Mouse (Mus musculus) lung, embryonic 16.5 days (tissue): ENCODE data around the gene Ccnd3. TPM values are rescaled to one million over a fixed set of nuclear protein-coding genes. Genes with fewer than 3 reads are reported as not detected.
A peak's percentile ranks its signal among the peaks of the same experiment; 100 is the strongest.

ENCODE experiments used
- ATAC-seq: fragments of 200-750 bp; cut with Nextera tagmentation; 2 replicates; pipeline ENCODE4 v1.8.0; 2017; ENCODE audit warnings: low read depth, mild to moderate bottlenecking, moderate library complexity
- H3K27ac ChIP-seq: fragments of 300-500 bp; sonication (generic); 2 replicates; pipeline ENCODE4 v1.5.1; 2014; ENCODE audit warnings: mild to moderate bottlenecking, control low read depth, low read length
- H3K27me3 ChIP-seq: fragments of 300-500 bp; sonication (generic); 2 replicates; pipeline ENCODE4 v1.6.1; 2014; ENCODE audit warnings: low read depth, low read length, mixed read lengths; ENCODE audit not compliant: control insufficient read depth, insufficient read depth
- H3K36me3 ChIP-seq: fragments of 300-500 bp; sonication (generic); 2 replicates; pipeline ENCODE4 v1.6.1; 2014; ENCODE audit warnings: low read length; ENCODE audit not compliant: control insufficient read depth, insufficient read depth
- H3K4me1 ChIP-seq: fragments of 300-500 bp; sonication (generic); replicated peaks from 2 replicates; pipeline ENCODE4 v1.6.1; 2014; ENCODE audit warnings: low read length, mixed read lengths; ENCODE audit not compliant: control insufficient read depth, insufficient read depth
- H3K4me2 ChIP-seq: fragments of 300-500 bp; sonication (generic); 2 replicates; pipeline ENCODE4 v1.6.1; 2014; ENCODE audit warnings: low read depth, low read length, control low read depth
- H3K4me3 ChIP-seq: fragments of 300-500 bp; sonication (generic); 2 replicates; pipeline ENCODE4 v1.5.1; 2014; ENCODE audit warnings: mild to moderate bottlenecking, low read length, control low read depth
- H3K9ac ChIP-seq: fragments of 300-500 bp; sonication (generic); 2 replicates; pipeline ENCODE4 v1.6.1; 2014; ENCODE audit warnings: low read length, control low read depth
- H3K9me3 ChIP-seq: fragments of 300-500 bp; sonication (generic); 2 replicates; pipeline ENCODE4 v1.6.1; 2016; ENCODE audit warnings: low read length; ENCODE audit not compliant: control insufficient read depth
- WGBS: fragments of 180-500 bp; shearing (Covaris S2); extraction: QIAGEN DNeasy Blood & Tissue Kit; methylation state at CpG from one replicate; pipeline ENCODE4 v1.1.7; 2014; 5-methylcytosine and 5-hydroxymethylcytosine counted together
- polyA plus RNA-seq: library from polyadenylated mRNA; unstranded; fragments of >200 nt; fragmentation: Nextera tagmentation; extraction: Ambion mirVana; gene quantifications from 2 replicates; pipeline ENCODE4 v1.2.1, GENCODE M21; 2015

The Ccnd3 gene
- polyA plus RNA-seq, 1 experiment from 2014 or later = 258 TPM

DNA sequence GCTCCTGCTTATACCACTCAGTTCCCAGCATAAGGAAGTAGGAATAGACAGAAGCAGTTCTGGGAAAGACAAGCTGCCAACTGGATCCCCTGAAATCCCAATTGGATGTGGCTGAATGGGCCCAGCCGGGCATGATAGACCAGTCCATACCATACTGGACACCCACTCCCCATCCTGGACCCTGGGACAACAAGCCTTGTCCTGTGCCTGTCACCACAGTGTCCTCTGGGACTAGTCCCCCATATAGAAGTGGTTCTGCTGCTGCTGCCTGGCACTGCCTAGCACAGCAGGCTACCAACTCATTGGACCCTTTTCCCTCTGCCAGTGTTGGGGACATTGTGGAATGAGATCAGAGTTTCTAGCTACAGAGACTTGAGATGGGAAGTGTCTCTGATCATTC lies 1.2 kb downstream of the Ccnd3 start:
- H3K27ac ChIP-seq = no peak overlapping the region
- H3K4me3 ChIP-seq = peak overlapping the region; percentile 5; the same call in 1 of the 2 replicates
- H3K4me1 ChIP-seq = peaks cover 47% of the 10 kb centered on the region
- H3K4me2 ChIP-seq = peak overlapping the region; percentile 10; the same call in 1 of the 2 replicates
- WGBS = 100% methylated on average over 1 of the region's 1 CpGs
- H3K9ac ChIP-seq = no peak overlapping the region
- H3K27me3 ChIP-seq = no peaks in the 10 kb centered on the region
- H3K9me3 ChIP-seq = no peaks in the 10 kb centered on the region
- H3K36me3 ChIP-seq = no peaks in the 10 kb centered on the region
- ATAC-seq = no peak

DNA sequence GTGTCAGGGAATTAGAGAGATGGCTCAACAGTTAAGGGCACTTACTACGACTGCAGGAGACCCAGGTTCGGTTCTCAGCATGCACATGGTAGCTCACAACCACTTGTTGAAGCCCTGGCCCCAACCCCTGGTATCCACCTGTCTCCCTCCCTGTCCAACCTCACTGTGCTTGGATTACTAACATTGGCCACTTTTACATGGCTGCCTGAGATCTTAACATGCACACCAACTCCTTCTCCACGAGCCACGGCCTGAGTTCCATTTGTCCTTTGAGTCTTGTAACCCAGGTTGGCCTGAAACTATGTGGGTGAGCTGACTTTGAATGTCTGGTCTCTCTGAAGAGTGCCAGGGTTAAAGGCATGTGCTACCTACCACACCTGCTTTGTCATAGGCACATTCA lies 1.8 kb downstream of the Ccnd3 start:
- Histone ChIP-seq H3K27ac (no peak overlapping the region), H3K27me3 (no peaks in the 10 kb centered on the region), H3K4me2 (no peak overlapping the region), H3K9me3 (no peaks in the 10 kb centered on the region), H3K36me3 (no peaks in the 10 kb centered on the region), H3K4me3 (no peak overlapping the region), H3K9ac (no peak overlapping the region), H3K4me1 (peaks cover 47% of the 10 kb centered on the region)
- no peak for ATAC-seq
- 90% methylated on average over 4 of the region's 4 CpGs for WGBS

DNA sequence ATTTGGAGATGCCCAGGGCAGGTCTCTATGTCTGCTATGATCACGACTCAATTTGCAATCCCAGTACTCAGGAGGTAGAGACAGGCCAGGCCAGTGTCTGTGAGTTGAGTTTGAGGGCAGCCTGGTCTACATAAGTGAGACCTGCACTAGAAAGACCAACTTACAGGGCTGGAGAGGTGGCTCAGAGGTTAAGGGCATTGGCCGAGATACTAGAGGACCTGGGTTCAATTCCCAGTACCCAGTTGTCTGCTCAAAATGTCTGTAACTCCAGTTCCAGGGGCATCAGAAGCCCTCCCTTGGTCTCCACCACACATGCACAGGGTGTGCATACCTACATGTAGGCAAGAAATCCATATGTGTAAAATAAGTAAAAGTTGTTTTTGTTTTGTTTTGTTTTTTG lies 2.7 kb downstream of the Ccnd3 start:
- Histone ChIP-seq H3K27ac (peak overlapping the region; percentile 95), H3K36me3 (no peaks in the 10 kb centered on the region), H3K4me2 (peak overlapping the region; percentile 71), H3K4me1 (peaks cover 49% of the 10 kb centered on the region), H3K27me3 (no peaks in the 10 kb centered on the region), H3K4me3 (peak overlapping the region; percentile 18; the same call in 1 of the 2 replicates), H3K9ac (peak overlapping the region; percentile 8; the same call in 1 of the 2 replicates), H3K9me3 (no peaks in the 10 kb centered on the region)
- 57% methylated on average over 2 of the region's 2 CpGs for WGBS
- ATAC-seq = peak; percentile 1

GRCm38 (mm10) chr17:47508012-47508608 lies 3.3 kb downstream of the Ccnd3 start:
- H3K36me3 ChIP-seq = no peaks in the 10 kb centered on the region
- no peaks in the 10 kb centered on the region for H3K9me3 ChIP-seq
- 3% methylated on average over 12 of the region's 12 CpGs for WGBS
- no peaks in the 10 kb centered on the region for H3K27me3 ChIP-seq
- ATAC-seq = peak; percentile 86
- H3K4me1 ChIP-seq = peaks cover 49% of the 10 kb centered on the region
- peak overlapping the region; percentile 40 for H3K4me3 ChIP-seq
- peak overlapping the region; percentile 63 for H3K9ac ChIP-seq
- peak overlapping the region; percentile 95 for H3K27ac ChIP-seq
- H3K4me2 ChIP-seq = peak overlapping the region; percentile 71

- Histone ChIP-seq H3K27me3 (no peaks in the 10 kb centered on the region), H3K4me2 (no peak overlapping the region), H3K9ac (0 out of 2 replicates have a peak overlapping the region, but pooled peaks have one; percentile 34), H3K27ac (peak overlapping the region; percentile 95), H3K4me1 (peaks cover 50% of the 10 kb centered on the region), H3K36me3 (no peaks in the 10 kb centered on the region), H3K4me3 (no peak overlapping the region), H3K9me3 (no peaks in the 10 kb centered on the region)
- ATAC-seq = no peak
- 62% methylated on average over 9 of the region's 9 CpGs for WGBS
These were observed 4.3 kb downstream of the Ccnd3 start for GRCm38 (mm10) chr17:47509031-47509705.

DNA sequence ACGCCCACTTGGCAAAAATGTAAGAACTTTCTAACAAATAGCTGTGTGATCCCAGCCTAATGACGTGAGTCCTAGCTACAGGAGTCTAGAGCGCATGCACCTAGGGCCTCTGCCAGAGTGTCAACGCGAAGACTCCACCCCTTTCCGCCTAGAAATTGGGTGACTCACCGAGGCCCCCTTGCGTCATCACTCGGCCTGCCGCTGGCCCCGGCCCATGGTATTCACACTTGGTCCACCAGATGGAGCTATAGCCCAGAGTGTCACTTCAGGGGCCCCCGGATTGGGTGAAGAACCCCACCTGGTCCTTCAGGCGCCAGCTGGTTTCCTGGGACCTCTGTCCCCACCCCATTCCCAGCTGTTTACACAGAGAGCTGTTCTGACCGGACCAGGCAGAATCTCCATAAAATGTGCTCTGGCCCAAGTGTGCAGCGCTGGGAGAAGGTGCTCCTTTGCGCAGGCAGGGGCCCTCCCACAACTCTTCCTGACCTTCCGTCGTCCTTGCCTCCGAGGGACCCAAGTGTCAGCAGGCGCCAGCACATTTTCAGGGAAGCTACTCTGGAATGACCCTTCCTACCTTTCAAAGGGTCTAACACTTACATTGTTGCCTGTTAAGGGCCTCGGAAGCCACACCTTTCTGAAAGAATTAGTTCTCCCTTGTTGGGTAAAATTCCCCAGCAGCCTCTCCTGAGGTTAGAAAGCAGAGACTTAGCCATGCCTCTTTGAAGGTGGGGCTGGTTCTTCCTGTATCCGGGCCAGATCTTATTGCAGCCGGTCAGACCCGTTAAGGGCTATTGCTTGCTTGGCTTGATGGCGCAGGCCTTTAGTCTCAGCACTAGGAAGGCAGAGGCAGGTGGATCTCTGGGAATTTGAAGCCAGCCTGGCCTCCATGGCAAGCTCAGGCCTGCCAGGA lies 6.5 kb downstream of the Ccnd3 start:
- Histone ChIP-seq H3K27ac (peak overlapping the region; percentile 97), H3K4me1 (peaks cover 35% of the 10 kb centered on the region), H3K9me3 (no peaks in the 10 kb centered on the region), H3K4me3 (peak overlapping the region; percentile 35), H3K36me3 (no peaks in the 10 kb centered on the region), H3K9ac (peak overlapping the region; percentile 69), H3K4me2 (peak overlapping the region; percentile 59), H3K27me3 (no peaks in the 10 kb centered on the region)
- peak; percentile 91 for ATAC-seq
- 7% methylated on average over 25 of the region's 25 CpGs for whole genome bisulfite sequencing

DNA sequence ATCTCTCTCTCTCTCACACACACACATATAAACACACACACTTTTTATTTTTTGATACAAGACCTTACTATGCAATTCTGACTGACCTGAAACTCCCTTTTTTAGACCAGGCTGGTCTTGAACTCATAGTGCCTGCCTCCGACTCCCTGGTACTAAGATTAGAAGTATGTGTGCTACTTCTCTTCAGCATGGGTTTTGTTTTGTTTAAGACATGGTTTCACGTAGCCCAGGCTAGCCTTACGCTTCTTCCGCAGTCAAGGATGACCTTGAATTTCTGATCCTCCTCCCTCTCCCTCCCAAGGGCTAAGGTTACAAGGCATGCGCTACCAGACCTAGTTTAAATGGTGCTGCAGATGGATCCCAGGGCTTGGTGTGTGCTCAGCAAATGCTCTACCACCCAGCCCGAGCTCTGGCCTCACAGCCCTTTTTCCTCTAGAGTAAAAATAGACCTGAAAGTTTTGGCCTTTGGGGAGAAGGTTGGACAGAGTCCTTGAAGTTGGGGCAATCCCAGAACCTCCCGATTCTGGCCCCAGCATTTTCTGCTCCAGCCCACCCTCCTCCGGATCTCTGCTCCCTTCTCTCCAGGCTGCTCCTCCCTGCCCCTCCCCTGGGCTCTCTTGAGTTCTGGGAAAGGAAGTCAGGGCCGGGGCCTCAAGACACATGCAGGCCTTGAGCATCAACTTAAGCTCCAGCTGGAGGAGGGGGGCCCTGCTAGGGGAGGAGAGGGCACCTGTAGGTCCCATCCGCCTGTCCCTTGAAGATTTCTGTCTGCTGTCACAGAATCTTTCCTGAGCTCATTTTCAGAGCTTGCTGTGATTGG lies 8.3 kb downstream of the Ccnd3 start:
- Histone ChIP-seq H3K4me2 (no peak overlapping the region), H3K9me3 (no peaks in the 10 kb centered on the region), H3K4me3 (no peak overlapping the region), H3K36me3 (no peaks in the 10 kb centered on the region), H3K9ac (peak overlapping the region; percentile 33; the same call in 1 of the 2 replicates), H3K27ac (peak overlapping the region; percentile 30), H3K4me1 (peaks cover 33% of the 10 kb centered on the region), H3K27me3 (no peaks in the 10 kb centered on the region)
- 47% methylated on average over 10 of the region's 10 CpGs for WGBS
- ATAC-seq = no peak

DNA sequence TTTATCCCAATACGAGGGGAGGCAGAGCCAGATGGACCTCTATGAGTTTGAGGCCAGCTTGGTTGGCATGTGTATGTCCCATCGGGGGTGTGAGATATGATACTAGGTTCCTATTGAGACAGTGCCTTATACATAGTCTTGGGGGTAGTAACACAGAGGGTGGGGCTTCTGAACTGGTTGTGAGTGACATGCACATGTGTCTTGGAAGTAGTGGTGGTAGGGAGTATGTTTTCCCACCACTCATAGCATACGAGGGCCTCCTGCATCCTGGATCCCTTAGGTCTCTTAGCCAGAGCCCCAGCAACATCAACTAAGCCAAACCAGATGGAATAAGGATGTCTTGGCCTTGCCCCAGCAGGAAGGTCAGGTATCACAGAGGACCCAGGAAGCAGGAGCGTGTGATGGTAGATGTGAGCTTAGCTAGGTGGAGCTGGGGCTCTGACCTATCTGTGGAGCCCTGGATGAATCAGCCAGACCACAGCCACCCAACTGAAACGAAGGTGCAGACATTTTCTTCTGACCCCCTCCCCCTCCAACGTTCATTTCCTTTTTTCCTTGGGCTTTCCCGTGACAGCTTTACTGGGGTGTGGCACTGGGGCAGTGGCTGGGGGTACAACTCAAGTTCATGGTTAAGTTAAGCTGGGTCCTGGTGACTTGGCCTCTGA lies 10.5 kb downstream of the Ccnd3 start:
- Histone ChIP-seq H3K27me3 (no peaks in the 10 kb centered on the region), H3K9me3 (no peaks in the 10 kb centered on the region), H3K36me3 (no peaks in the 10 kb centered on the region), H3K4me3 (no peak overlapping the region), H3K9ac (no peak overlapping the region), H3K4me2 (no peak overlapping the region), H3K4me1 (peaks cover 33% of the 10 kb centered on the region), H3K27ac (no peak overlapping the region)
- WGBS = 80% methylated on average over 7 of the region's 7 CpGs
- ATAC-seq = no peak
